Mouse (Mus musculus) ES-Bruce4 (cell line): Measurements from ENCODE around the gene Agtrap.

Experiments
- CTCF ChIP-seq: IDR thresholded peaks from one replicate; pipeline ENCODE4 v1.8.1; 2011; ENCODE audit warnings: low read depth, low read length
- EP300 ChIP-seq: IDR thresholded peaks from 2 replicates; pipeline ENCODE4 v1.6.1; 2011; ENCODE audit warnings: low read depth, low read length; ENCODE audit not compliant: insufficient read depth
- POLR2A ChIP-seq: IDR thresholded peaks from one replicate; pipeline ENCODE4 v1.8.1; 2011; ENCODE audit warnings: low read length; ENCODE audit not compliant: insufficient read depth

GRCm38 (mm10) chr4:148038600-148039253 is 49.1 kb downstream of the Agtrap start, which contains the start of the genes Clcn6 and Mthfr:
- TF ChIP-seq POLR2A (peak; percentile 59), CTCF (no peak), EP300 (peak; percentile 80)
